9 mouse cellular contexts compared by ENCODE assay signal in the genomic region with DNA sequence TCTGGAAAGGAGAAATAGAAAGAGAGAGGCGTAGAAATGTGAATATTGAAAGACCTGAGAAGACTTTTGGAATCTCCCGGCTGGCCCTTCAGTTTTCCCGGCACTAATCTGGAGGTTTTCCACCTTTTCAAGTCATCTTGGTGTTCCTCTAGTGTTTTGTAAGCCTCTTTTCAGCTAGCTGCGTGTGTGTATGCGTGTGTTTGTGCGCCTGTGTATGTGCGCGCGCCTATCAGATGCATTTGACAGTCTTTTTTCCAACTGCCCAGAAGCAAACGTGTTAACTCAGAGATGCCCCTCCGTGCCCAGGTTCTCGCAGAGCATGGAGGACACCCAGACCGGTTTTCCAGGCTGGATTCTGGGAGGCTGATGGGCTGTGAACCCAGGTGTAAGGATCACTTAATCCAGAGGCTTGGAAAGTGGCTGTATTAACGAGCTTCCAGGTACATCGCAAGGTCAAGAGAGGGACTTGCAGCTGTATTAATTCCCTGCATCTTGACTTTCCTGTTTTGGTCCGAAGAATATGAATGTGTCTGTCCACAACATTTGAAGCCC. TPM values are rescaled to one million over a fixed set of nuclear protein-coding genes. Genes with fewer than 3 reads are reported as not detected.
DNase-seq lines count a peak whose midpoint lies in the region; ATAC-seq lines count a peak whose summit lies in the region.
"Had no signal": no experiment of that assay in that cellular context is flagged by ENCODE, and none has a peak within 500 bp of the region (broad histone marks: within the 10 kb centered on the region; RNA-seq: fewer than 3 reads in every experiment).

No protein-coding gene starts in this region.

- no peak overlapping the region for H3K27ac ChIP-seq in embryonic facial prominence, embryonic 14.5 days (replicated peaks; ENCODE audit: low read depth, low read length)
- peak overlapping the region; percentile 96 for H3K27ac ChIP-seq in midbrain, embryonic 16.5 days (ENCODE audit: low read length)
- H3K27ac ChIP-seq: macrophage had no signal

- no peaks in the 10 kb centered on the region for H3K4me1 ChIP-seq in embryonic facial prominence, embryonic 14.5 days (ENCODE audit: control insufficient read depth, insufficient read depth, low read length)
- peaks cover 12% of the 10 kb centered on the region; the same call in 1 of the 2 replicates for H3K4me1 ChIP-seq in midbrain, embryonic 16.5 days (ENCODE audit: control insufficient read depth, insufficient read depth, low read length)

- H3K4me3 ChIP-seq in embryonic facial prominence, embryonic 14.5 days (ENCODE audit: low read depth, low read length) = peak overlapping the region; percentile 53
- peak overlapping the region; percentile 76 for H3K4me3 ChIP-seq in midbrain, embryonic 16.5 days (ENCODE audit: low read depth, low read length)

- H3K9ac ChIP-seq in embryonic facial prominence, embryonic 14.5 days (ENCODE audit: low read depth, low read length) = peak overlapping the region; percentile 68
- peak overlapping the region; percentile 96 for H3K9ac ChIP-seq in midbrain, embryonic 16.5 days (ENCODE audit: low read depth, low read length)

- H3K36me3 ChIP-seq in embryonic facial prominence, embryonic 14.5 days (ENCODE audit: control insufficient read depth, insufficient read depth, low read length) = no peaks in the 10 kb centered on the region
- no peaks in the 10 kb centered on the region for H3K36me3 ChIP-seq in midbrain, embryonic 16.5 days (ENCODE audit: control insufficient read depth, insufficient read depth, low read length)

- peak; percentile 25 to 37 for DNase-seq in left cerebral cortex, adult 18-20 months (ENCODE audit: low spot score in 2 of 2)
- DNase-seq in left cerebral cortex, adult 11 months (ENCODE audit: low spot score) = no peak
- DNase-seq in embryonic facial prominence, embryonic 14.5 days (ENCODE audit: low spot score) = no peak
- DNase-seq in layer of hippocampus, adult 9-11 months = peak; percentile 41
- no peak for DNase-seq in thymus, postnatal 4 days
- no peak for DNase-seq in yolk sac, embryonic 10.5 days (ENCODE audit: low spot score)
- no peak for DNase-seq in heart, postnatal 4 days

- peaks cover 51% of the 10 kb centered on the region for H3K27me3 ChIP-seq in embryonic facial prominence, embryonic 14.5 days (replicated peaks; ENCODE audit: control insufficient read depth, insufficient read depth, low read length)
- H3K27me3 ChIP-seq in midbrain, embryonic 16.5 days (ENCODE audit: control insufficient read depth, insufficient read depth, low read depth, low read length) = no peaks in the 10 kb centered on the region

- no peak for ATAC-seq in embryonic facial prominence, embryonic 14.5 days (ENCODE audit: low read depth)
- no peak for ATAC-seq in midbrain, embryonic 16.5 days

- no peaks in the 10 kb centered on the region for H3K9me3 ChIP-seq in embryonic facial prominence, embryonic 14.5 days (ENCODE audit: control insufficient read depth, low read length)
- no peaks in the 10 kb centered on the region for H3K9me3 ChIP-seq in midbrain, embryonic 16.5 days (replicated peaks; ENCODE audit: control insufficient read depth, low read length, poor library complexity, severe bottlenecking)

- 2% methylated on average over 16 of the region's 16 CpGs for WGBS in embryonic facial prominence, embryonic 14.5 days
- under 1% methylated on average over 16 of the region's 16 CpGs for WGBS in midbrain, embryonic 16.5 days

- H3K4me2 ChIP-seq in embryonic facial prominence, embryonic 14.5 days (ENCODE audit: low read depth, low read length) = peak overlapping the region; percentile 82
- H3K4me2 ChIP-seq in midbrain, embryonic 16.5 days (ENCODE audit: low read length) = peak overlapping the region; percentile 70

RNA-seq across cellular contexts. Expression of a gene that starts 0.8 kb away (rescaled TPM):
- 100 to 1,000 TPM in 1 of 2 experiments, 10 to 100 TPM in 1; 99.9 to 110 TPM for total RNA-seq in left cerebral cortex, adult 18-20 months (2021)
- polyA plus RNA-seq in embryonic facial prominence, embryonic 14.5 days (2014; fragmentation: Nextera tagmentation; extraction: Ambion mirVana) = 4.8 and 5.0 TPM in 2 replicates
- 79.0 and 101 TPM in 2 replicates for polyA plus RNA-seq in midbrain, embryonic 16.5 days (2015; fragmentation: Nextera tagmentation; extraction: Ambion mirVana)
- under 1 TPM; 0.18 to 0.19 TPM for total RNA-seq in heart, postnatal 4 days (2021)
- polyA plus RNA-seq: macrophage had no signal

Comparison
In these comparisons a context has a peak if more than half of its experiments do, and no peak if none do; other contexts are left out.
1. DNase-seq: peak in left cerebral cortex, adult 18-20 months (2 of 2) and layer of hippocampus, adult 9-11 months (single experiment); none in left cerebral cortex, adult 11 months (single experiment), embryonic facial prominence, embryonic 14.5 days (single experiment), thymus, postnatal 4 days (single experiment), yolk sac, embryonic 10.5 days (single experiment) and heart, postnatal 4 days (single experiment).
2. RNA of a gene that starts 0.8 kb away (total RNA-seq): 99.9 to 110 TPM in left cerebral cortex, adult 18-20 months; 0.18 to 0.19 TPM in heart, postnatal 4 days; every median in the first group is over 10 times any median in the second.